Mouse (Mus musculus) thymus, adult 2 months (tissue): ENCODE data around the gene Iqgap2.

Experiments used
- CTCF ChIP-seq: fragments of 200-500 bp; IDR thresholded peaks from 2 replicates; pipeline ENCODE4 v1.5.1; 2012; ENCODE audit warnings: mild to moderate bottlenecking, control low read depth, low read length, moderate library complexity, borderline replicate concordance; ENCODE audit not compliant: control insufficient read depth, poor library complexity, insufficient read depth; ENCODE audit errors: extremely low read depth
- POLR2A ChIP-seq: fragments of 200-500 bp; IDR thresholded peaks from 2 replicates; pipeline ENCODE4 v1.6.1; 2012; ENCODE audit warnings: mild to moderate bottlenecking, low read length, control low read depth, moderate library complexity; ENCODE audit not compliant: control insufficient read depth, poor library complexity, insufficient read depth; ENCODE audit errors: extremely low read depth

GRCm38 (mm10) chr13:95884455-95884854 lies 7.3 kb downstream of the Iqgap2 start:
- no peak for TF ChIP-seq POLR2A
- no peak for TF ChIP-seq CTCF
